Mouse (Mus musculus): Measurements from ENCODE around the gene Olfr1185-ps1. TPM values are rescaled to one million over a fixed set of nuclear protein-coding genes. Genes with fewer than 3 reads are reported as not detected.
"Not testable (repeated sequence)": the region's sequence is repeated elsewhere in the genome, so short reads cannot be mapped to it uniquely, and the experiment has no call there.

The Olfr1185-ps1 gene
- polyA plus RNA-seq (2016; fragmentation: Nextera tagmentation; extraction: Ambion mirVana) = not detected in 2 replicates

- no peaks in the 10 kb centered on the region for H3K36me3 ChIP-seq
- H3K4me2 ChIP-seq (replicated peaks) = no peak within 1 kb of the TSS
- no peak within 1 kb of the TSS for H3K4me3 ChIP-seq
- 77% methylated on average over 2 of the region's 2 CpGs for WGBS
- no peaks in the 10 kb centered on the region for H3K9me3 ChIP-seq
- H3K9ac ChIP-seq = no peak within 1 kb of the TSS
- H3K27me3 ChIP-seq (replicated peaks) = no peaks in the 10 kb centered on the region
- H3K27ac ChIP-seq = no peak within 1 kb of the TSS
- no peak for ATAC-seq (ENCODE audit: low FRiP score, low read depth)
- no peaks in the 10 kb centered on the region for H3K4me1 ChIP-seq
These were observed at the start of gene Olfr1185-ps1 for GRCm38 (mm10) chr2:88493020-88493419. Gene Olfr1185-ps1, plus strand, starts transcription at chr2:88493320.

GRCm38 (mm10) chr2:88449031-88449430 lies 44.1 kb upstream of the Olfr1185-ps1 start, which contains the start of gene Gm13757:
Gene Gm13757, minus strand, starts transcription at chr2:88449131.
- Histone ChIP-seq H3K4me1 (no peaks in the 10 kb centered on the region), H3K27me3 (replicated peaks) (no peaks in the 10 kb centered on the region), H3K9me3 (no peaks in the 10 kb centered on the region), H3K4me3 (no peak within 1 kb of the TSS), H3K36me3 (no peaks in the 10 kb centered on the region), H3K4me2 (replicated peaks) (no peak within 1 kb of the TSS), H3K9ac (no peak within 1 kb of the TSS), H3K27ac (no peak within 1 kb of the TSS)
- no peak for ATAC-seq (ENCODE audit: low FRiP score, low read depth)
- 88% methylated on average over 1 of the region's 1 CpGs for WGBS

GRCm38 (mm10) chr2:88454567-88454966 lies 38.6 kb upstream of the Olfr1185-ps1 start, which contains the start of gene Olfr1183:
Gene Olfr1183, plus strand, starts transcription at chr2:88454867.
- not testable (repeated sequence) for H3K36me3 ChIP-seq

GRCm38 (mm10) chr2:88483298-88483697 lies 9.8 kb upstream of the Olfr1185-ps1 start, which contains the start of gene Olfr1184:
Gene Olfr1184, plus strand, starts transcription at chr2:88483598.
- H3K27ac ChIP-seq = no peak within 1 kb of the TSS
- WGBS = 89% methylated on average over 2 of the region's 2 CpGs
- no peaks in the 10 kb centered on the region for H3K27me3 ChIP-seq (replicated peaks)
- no peaks in the 10 kb centered on the region for H3K4me1 ChIP-seq
- no peaks in the 10 kb centered on the region for H3K9me3 ChIP-seq
- no peaks in the 10 kb centered on the region for H3K36me3 ChIP-seq
- ATAC-seq (ENCODE audit: low FRiP score, low read depth) = no peak
- no peak within 1 kb of the TSS for H3K4me3 ChIP-seq
- no peak within 1 kb of the TSS for H3K9ac ChIP-seq
- H3K4me2 ChIP-seq (replicated peaks) = no peak within 1 kb of the TSS

More at GRCm38 (mm10) chr2:88454567-88454966, 38.6 kb upstream of the Olfr1185-ps1 start, which contains the start of gene Olfr1183:
- ATAC-seq (ENCODE audit: low FRiP score, low read depth); H3K4me2 ChIP-seq (replicated peaks); H3K27me3 ChIP-seq (replicated peaks); H3K27ac ChIP-seq; H3K9ac ChIP-seq; H3K4me3 ChIP-seq; H3K4me1 ChIP-seq; H3K9me3 ChIP-seq: not testable (repeated sequence)
- WGBS = 94% methylated on average over 1 of the region's 1 CpGs

GRCm38 (mm10) chr2:88518251-88518650 lies 25.1 kb downstream of the Olfr1185-ps1 start, which contains the start of gene Olfr1186:
Gene Olfr1186, plus strand, starts transcription at chr2:88518551.
- no peak within 1 kb of the TSS for H3K4me2 ChIP-seq (replicated peaks)
- H3K27ac ChIP-seq = no peak within 1 kb of the TSS

GRCm38 (mm10) chr2:88525720-88526119 lies 32.6 kb downstream of the Olfr1185-ps1 start:
- Histone ChIP-seq H3K4me3 (no peak overlapping the region), H3K9me3 (no peaks in the 10 kb centered on the region), H3K4me1 (no peaks in the 10 kb centered on the region), H3K27ac (no peak overlapping the region), H3K4me2 (replicated peaks) (no peak overlapping the region), H3K27me3 (replicated peaks) (no peaks in the 10 kb centered on the region), H3K9ac (no peak overlapping the region), H3K36me3 (no peaks in the 10 kb centered on the region)
- no peak for ATAC-seq (ENCODE audit: low FRiP score, low read depth)
- 73% methylated on average over 3 of the region's 3 CpGs for WGBS

More at GRCm38 (mm10) chr2:88518251-88518650, 25.1 kb downstream of the Olfr1185-ps1 start, which contains the start of gene Olfr1186:
- H3K4me3 ChIP-seq = no peak within 1 kb of the TSS
- no peaks in the 10 kb centered on the region for H3K9me3 ChIP-seq
- ATAC-seq (ENCODE audit: low FRiP score, low read depth) = no peak
- no peaks in the 10 kb centered on the region for H3K27me3 ChIP-seq (replicated peaks)
- H3K36me3 ChIP-seq = no peaks in the 10 kb centered on the region
- H3K4me1 ChIP-seq = no peaks in the 10 kb centered on the region
- 85% methylated on average over 2 of the region's 2 CpGs for WGBS
- H3K9ac ChIP-seq = no peak within 1 kb of the TSS

Other genes starting within 250 kb of the Olfr1185-ps1 start
- gene Olfr1173, start 213.4 kb upstream of the Olfr1185-ps1 start, polyA plus RNA-seq (2016; fragmentation: Nextera tagmentation; extraction: Ambion mirVana) = not detected in 2 replicates
- gene Olfr1174-ps, start 178.2 kb upstream of the Olfr1185-ps1 start, polyA plus RNA-seq (2016; fragmentation: Nextera tagmentation; extraction: Ambion mirVana) = not detected in 2 replicates
- not detected in 2 replicates for gene Olfr1175-ps, start 166.1 kb upstream of the Olfr1185-ps1 start, polyA plus RNA-seq (2016; fragmentation: Nextera tagmentation; extraction: Ambion mirVana)
- not detected in 2 replicates for gene Olfr1176, start 156.6 kb upstream of the Olfr1185-ps1 start, polyA plus RNA-seq (2016; fragmentation: Nextera tagmentation; extraction: Ambion mirVana)
- gene Olfr1177-ps, start 146.8 kb upstream of the Olfr1185-ps1 start, polyA plus RNA-seq (2016; fragmentation: Nextera tagmentation; extraction: Ambion mirVana) = not detected in 2 replicates
- not detected in 2 replicates for gene Olfr1178, start 106.3 kb upstream of the Olfr1185-ps1 start, polyA plus RNA-seq (2016; fragmentation: Nextera tagmentation; extraction: Ambion mirVana)
- gene Olfr1179, start 86.9 kb upstream of the Olfr1185-ps1 start, polyA plus RNA-seq (2016; fragmentation: Nextera tagmentation; extraction: Ambion mirVana) = not detected in 2 replicates
- not detected in 2 replicates for gene Olfr1180, start 74.2 kb upstream of the Olfr1185-ps1 start, polyA plus RNA-seq (2016; fragmentation: Nextera tagmentation; extraction: Ambion mirVana)
- gene Olfr1181, start 67.1 kb upstream of the Olfr1185-ps1 start, polyA plus RNA-seq (2016; fragmentation: Nextera tagmentation; extraction: Ambion mirVana) = not detected in 2 replicates
- gene Gm13757, start 44.2 kb upstream of the Olfr1185-ps1 start, polyA plus RNA-seq (2016; fragmentation: Nextera tagmentation; extraction: Ambion mirVana) = not detected in 2 replicates
- gene Olfr1183, start 38.5 kb upstream of the Olfr1185-ps1 start, polyA plus RNA-seq (2016; fragmentation: Nextera tagmentation; extraction: Ambion mirVana) = not detected in 2 replicates
- not detected in 2 replicates for gene Olfr1184, start 9.7 kb upstream of the Olfr1185-ps1 start, polyA plus RNA-seq (2016; fragmentation: Nextera tagmentation; extraction: Ambion mirVana)
- not detected in 2 replicates for gene Olfr1186, start 25.2 kb downstream of the Olfr1185-ps1 start, polyA plus RNA-seq (2016; fragmentation: Nextera tagmentation; extraction: Ambion mirVana)
- not detected in 2 replicates for gene Olfr1188, start 63.6 kb downstream of the Olfr1185-ps1 start, polyA plus RNA-seq (2016; fragmentation: Nextera tagmentation; extraction: Ambion mirVana)
- not detected in 2 replicates for gene Olfr1189, start 93.1 kb downstream of the Olfr1185-ps1 start, polyA plus RNA-seq (2016; fragmentation: Nextera tagmentation; extraction: Ambion mirVana)
- not detected in 2 replicates for gene Olfr1191-ps1, start 147.2 kb downstream of the Olfr1185-ps1 start, polyA plus RNA-seq (2016; fragmentation: Nextera tagmentation; extraction: Ambion mirVana)
- not detected in 2 replicates for gene Olfr1192-ps1, start 155.2 kb downstream of the Olfr1185-ps1 start, polyA plus RNA-seq (2016; fragmentation: Nextera tagmentation; extraction: Ambion mirVana)
- gene Olfr1193, start 182.3 kb downstream of the Olfr1185-ps1 start, polyA plus RNA-seq (2016; fragmentation: Nextera tagmentation; extraction: Ambion mirVana) = not detected in 2 replicates
- gene Olfr1195, start 195.9 kb downstream of the Olfr1185-ps1 start, polyA plus RNA-seq (2016; fragmentation: Nextera tagmentation; extraction: Ambion mirVana) = not detected in 2 replicates
- gene Olfr1196, start 211.3 kb downstream of the Olfr1185-ps1 start, polyA plus RNA-seq (2016; fragmentation: Nextera tagmentation; extraction: Ambion mirVana) = not detected in 2 replicates
- gene Olfr1197, start 239.0 kb downstream of the Olfr1185-ps1 start, polyA plus RNA-seq (2016; fragmentation: Nextera tagmentation; extraction: Ambion mirVana) = not detected in 2 replicates

All from neural tube, embryonic 12.5 days (tissue).